Mouse (Mus musculus) lung, postnatal 10 days (tissue): Measurements from ENCODE around the gene Exoc4.
A peak's percentile ranks its signal among the peaks of the same experiment; 100 is the strongest.

ENCODE experiments used
- DNase-seq: peaks from one replicate; pipeline ENCODE4 v3.0.0; 2021

The Exoc4 gene

GRCm38 (mm10) chr6:33248894-33249758 lies at the start of gene Exoc4:
Exoc4 (plus strand) TSS chr6:33249085.
- peak; percentile 98 for DNase-seq

GRCm38 (mm10) chr6:33218780-33219179 lies 30.1 kb upstream of the Exoc4 start:
- DNase-seq: no peak

- DNase-seq: no peak
These were observed 22.2 kb upstream of the Exoc4 start for GRCm38 (mm10) chr6:33226700-33227099.

GRCm38 (mm10) chr6:33227371-33227770 lies 21.5 kb upstream of the Exoc4 start:
- no peak for DNase-seq

- DNase-seq: no peak
These were observed 7.6 kb upstream of the Exoc4 start for GRCm38 (mm10) chr6:33241250-33241649.

- DNase-seq: no peak
These were observed 4.3 kb upstream of the Exoc4 start for GRCm38 (mm10) chr6:33244546-33244945.

- DNase-seq: no peak
These were observed 1.7 kb upstream of the Exoc4 start for GRCm38 (mm10) chr6:33247146-33247545.

- DNase-seq: no peak
These were observed 1.1 kb upstream of the Exoc4 start for GRCm38 (mm10) chr6:33247576-33248355.

- DNase-seq: no peak
These were observed 7.8 kb downstream of the Exoc4 start for GRCm38 (mm10) chr6:33256638-33257037.

GRCm38 (mm10) chr6:33257076-33257789 lies 8.3 kb downstream of the Exoc4 start:
- no peak for DNase-seq

GRCm38 (mm10) chr6:33259926-33260325 lies 11.0 kb downstream of the Exoc4 start:
- no peak for DNase-seq

GRCm38 (mm10) chr6:33261606-33262005 lies 12.7 kb downstream of the Exoc4 start:
- DNase-seq: no peak

GRCm38 (mm10) chr6:33263950-33264349 lies 15.1 kb downstream of the Exoc4 start:
- DNase-seq: no peak

- DNase-seq: peak; percentile 11
These were observed 15.5 kb downstream of the Exoc4 start for GRCm38 (mm10) chr6:33264388-33264787.

GRCm38 (mm10) chr6:33267571-33267970 lies 18.7 kb downstream of the Exoc4 start:
- no peak for DNase-seq

GRCm38 (mm10) chr6:33283523-33283922 lies 34.6 kb downstream of the Exoc4 start:
- no peak for DNase-seq

- DNase-seq: no peak
These were observed 35.1 kb downstream of the Exoc4 start for GRCm38 (mm10) chr6:33283936-33284335.

GRCm38 (mm10) chr6:33286376-33286775 lies 37.5 kb downstream of the Exoc4 start:
- DNase-seq: no peak

GRCm38 (mm10) chr6:33294626-33295025 lies 45.7 kb downstream of the Exoc4 start:
- peak; percentile 34 for DNase-seq

- no peak for DNase-seq
These were observed 48.7 kb downstream of the Exoc4 start for GRCm38 (mm10) chr6:33297566-33297965.

GRCm38 (mm10) chr6:33298768-33299167 lies 49.9 kb downstream of the Exoc4 start:
- DNase-seq: no peak

- no peak for DNase-seq
These were observed 57.1 kb downstream of the Exoc4 start for GRCm38 (mm10) chr6:33305996-33306395.

GRCm38 (mm10) chr6:33308646-33309045 lies 59.8 kb downstream of the Exoc4 start:
- no peak for DNase-seq
